Mouse (Mus musculus): Measurements from ENCODE around the gene Olfr1417.
"Not testable (repeated sequence)": the region's sequence is repeated elsewhere in the genome, so short reads cannot be mapped to it uniquely, and the experiment has no call there.

The Olfr1417 gene

DNA sequence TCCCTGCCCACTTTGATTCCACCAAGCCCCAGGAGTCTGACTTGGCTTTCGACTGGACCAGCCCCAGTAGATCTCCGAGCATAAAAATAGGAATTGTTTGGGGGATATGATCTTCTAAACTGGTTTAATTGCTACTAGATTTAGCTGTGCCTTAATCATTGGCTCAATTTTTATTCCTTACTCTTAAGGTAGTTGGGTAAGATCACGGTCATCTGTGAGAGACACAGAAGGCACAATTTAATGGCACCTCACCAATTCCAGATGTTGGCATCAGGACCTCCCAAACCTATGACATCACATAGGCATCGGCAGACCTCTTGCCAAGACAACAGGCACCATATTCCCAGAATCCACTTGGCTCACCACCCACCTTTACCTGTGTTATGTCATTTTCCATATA is at the start of gene Olfr1417:
TSS of gene Olfr1417 (minus strand) at position 101 of the 400 bp plus-strand sequence.
- no peak for DNase-seq (ENCODE audit: low spot score)

DNA sequence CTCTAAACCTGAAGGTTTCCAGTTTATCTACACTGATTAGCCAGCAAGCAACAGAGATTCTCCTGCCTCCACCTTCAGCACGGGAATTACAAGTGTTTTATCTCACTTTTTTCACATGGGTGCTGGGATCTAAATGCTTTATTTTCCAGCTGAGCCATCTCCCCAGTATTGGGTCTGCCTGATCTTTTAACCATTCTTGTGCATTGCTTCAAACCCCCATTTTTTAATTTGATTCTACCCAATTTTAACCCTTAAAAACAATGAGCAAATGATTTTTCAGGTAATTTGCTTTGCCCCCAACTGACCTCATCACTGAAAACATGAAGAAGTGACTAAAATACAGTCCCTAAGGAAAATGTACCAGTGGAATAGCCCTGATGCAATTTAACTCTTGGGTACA is 47.2 kb upstream of the Olfr1417 start, which contains the start of gene Olfr1420:
TSS of gene Olfr1420 (plus strand) at position 301 of the 400 bp plus-strand sequence.
- no peak for DNase-seq (ENCODE audit: low spot score)

GRCm38 (mm10) chr19:11878404-11878803 is 39.4 kb upstream of the Olfr1417 start:
- DNase-seq (ENCODE audit: low spot score) = not testable (repeated sequence)

DNA sequence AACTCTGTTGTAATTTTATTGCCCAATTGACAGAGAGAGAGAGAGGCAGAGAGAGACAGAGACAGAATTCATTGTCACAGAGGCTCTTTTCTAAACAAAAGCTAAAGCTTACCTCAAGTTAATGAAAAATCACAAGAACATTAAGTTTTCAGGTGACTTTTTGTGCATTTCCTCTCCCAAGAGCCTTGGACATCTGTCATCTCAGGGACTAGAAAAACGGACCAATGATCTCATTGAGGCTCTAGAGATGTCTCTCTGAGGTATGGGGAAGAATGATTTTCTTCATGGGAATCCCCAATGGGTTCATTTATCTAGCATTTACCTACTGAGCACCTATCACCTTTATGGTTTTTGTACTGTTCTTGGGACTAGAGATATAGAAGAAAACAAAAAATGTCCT is 36.0 kb upstream of the Olfr1417 start, which contains the start of gene Olfr1419:
TSS of gene Olfr1419 (minus strand) at position 101 of the 400 bp plus-strand sequence.
- DNase-seq (ENCODE audit: low spot score) = no peak

GRCm38 (mm10) chr19:11867837-11868236 is 28.8 kb upstream of the Olfr1417 start:
- no peak for DNase-seq (ENCODE audit: low spot score)

- DNase-seq (ENCODE audit: low spot score) = no peak
These were observed 21.9 kb upstream of the Olfr1417 start, which contains the start of gene Olfr1418 for GRCm38 (mm10) chr19:11860966-11861365. Olfr1418 (minus strand) TSS chr19:11861066.

DNA sequence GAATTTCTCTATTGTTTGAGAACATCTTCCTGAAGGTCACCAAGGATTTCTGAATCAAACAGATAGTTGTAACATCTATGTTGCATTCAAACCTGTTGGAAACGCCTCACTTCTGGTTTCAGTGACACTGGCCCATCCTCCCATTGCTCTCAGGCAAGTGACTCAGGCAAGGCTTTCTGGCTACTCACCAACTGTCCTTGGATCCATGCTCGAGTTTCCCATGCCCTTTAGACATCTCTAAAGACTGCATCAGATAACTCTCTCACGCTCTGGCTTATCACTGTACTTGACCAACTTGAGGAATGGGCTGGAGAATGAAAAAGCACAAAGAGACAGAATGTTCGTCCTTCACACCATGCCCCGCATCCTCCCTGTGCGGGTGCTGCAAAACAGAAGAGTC is 17.5 kb upstream of the Olfr1417 start:
- no peak for DNase-seq (ENCODE audit: low spot score)

GRCm38 (mm10) chr19:11854821-11855220 is 15.8 kb upstream of the Olfr1417 start:
- DNase-seq (ENCODE audit: low spot score) = no peak

- DNase-seq (ENCODE audit: low spot score) = no peak
These were observed 13.6 kb upstream of the Olfr1417 start for GRCm38 (mm10) chr19:11852652-11853051.

DNA sequence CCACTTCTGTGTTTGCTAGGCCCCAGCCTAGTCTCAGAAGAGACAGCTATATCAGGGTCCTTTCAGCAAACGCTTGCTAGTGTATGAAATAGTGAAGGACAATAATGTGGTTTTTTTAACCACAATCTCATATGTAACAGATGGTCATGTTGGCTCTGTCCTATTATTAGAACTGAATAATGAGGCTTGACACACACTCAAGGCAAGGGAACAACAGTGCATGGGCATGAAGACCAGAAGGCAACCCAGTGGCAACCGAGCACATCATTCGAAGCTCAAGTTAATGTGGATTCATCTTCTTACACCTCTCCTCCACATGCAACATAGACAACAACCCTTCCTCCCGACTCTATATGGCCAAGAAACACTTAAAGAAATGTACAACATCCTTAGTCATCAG is 7.3 kb upstream of the Olfr1417 start:
- no peak for DNase-seq (ENCODE audit: low spot score)

DNA sequence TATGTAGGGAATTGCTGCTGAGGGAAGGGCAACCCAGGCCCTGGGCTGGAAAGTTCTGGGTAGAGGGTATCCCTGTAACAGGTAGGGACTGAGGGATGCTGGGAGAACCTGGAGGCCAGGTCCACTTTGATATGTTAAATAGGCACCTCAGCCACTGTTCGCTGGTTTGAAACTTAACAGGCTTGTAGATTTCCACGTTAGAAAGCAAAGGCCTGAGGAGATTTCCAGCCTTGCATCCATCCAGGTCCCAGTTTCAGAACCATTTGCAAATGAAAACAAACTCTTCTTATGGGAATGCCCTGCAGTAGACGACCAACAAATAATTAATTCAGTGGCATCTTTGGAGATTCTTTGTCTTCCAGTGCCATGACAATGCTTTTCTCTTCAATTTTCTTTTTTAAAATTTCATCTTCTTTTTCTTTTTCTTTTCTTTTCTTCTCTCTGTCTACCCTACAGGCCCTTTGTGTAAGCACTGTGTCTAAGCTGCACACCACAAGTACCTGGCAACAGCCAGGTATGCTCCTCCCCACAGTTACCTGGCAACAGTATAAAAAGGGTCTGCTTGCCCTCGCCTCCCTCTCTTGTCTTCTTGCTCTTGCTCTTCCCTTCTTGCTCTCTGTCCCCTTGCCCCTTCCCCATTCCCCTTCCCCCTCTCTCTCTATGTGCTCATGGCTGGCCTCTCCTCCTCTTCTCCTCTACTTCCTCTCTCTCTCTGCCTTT is 15.5 kb downstream of the Olfr1417 start:
- DNase-seq (ENCODE audit: low spot score) = no peak

DNA sequence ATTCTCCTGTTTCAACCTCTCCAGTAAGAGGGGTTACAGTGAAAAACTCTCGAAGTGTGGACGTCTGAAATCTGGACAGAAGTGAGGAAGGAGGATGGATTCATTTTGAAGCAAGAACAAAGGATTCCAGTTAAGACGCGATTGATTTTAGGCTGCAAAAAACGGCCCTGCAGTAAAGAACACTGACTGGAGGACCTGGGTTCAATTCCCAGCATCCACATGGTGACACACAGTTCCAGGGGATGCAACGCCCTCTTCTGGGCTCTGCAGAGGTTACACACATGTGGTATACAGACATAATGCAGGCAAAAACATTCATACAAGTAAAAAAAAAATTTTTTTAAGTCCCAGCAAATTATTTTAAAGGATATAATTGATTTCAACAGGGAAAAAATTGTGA is 18.8 kb downstream of the Olfr1417 start:
- no peak for DNase-seq (ENCODE audit: low spot score)

GRCm38 (mm10) chr19:11819800-11820199 is 19.2 kb downstream of the Olfr1417 start:
- peak; percentile 75 for DNase-seq (ENCODE audit: low spot score)

- DNase-seq (ENCODE audit: low spot score) = no peak
These were observed 19.8 kb downstream of the Olfr1417 start, which contains the start of gene Stx3 for GRCm38 (mm10) chr19:11819143-11819700. Stx3 (minus strand) TSS chr19:11819403.

- DNase-seq (ENCODE audit: low spot score) = peak; percentile 22
These were observed 20.5 kb downstream of the Olfr1417 start for GRCm38 (mm10) chr19:11818199-11819142.

GRCm38 (mm10) chr19:11817586-11817985 is 21.4 kb downstream of the Olfr1417 start:
- no peak for DNase-seq (ENCODE audit: low spot score)

- no peak for DNase-seq (ENCODE audit: low spot score)
These were observed 22.3 kb downstream of the Olfr1417 start for GRCm38 (mm10) chr19:11816706-11817105.

- DNase-seq (ENCODE audit: low spot score) = no peak
These were observed 24.2 kb downstream of the Olfr1417 start for GRCm38 (mm10) chr19:11814742-11815333.

GRCm38 (mm10) chr19:11813649-11814048 is 25.4 kb downstream of the Olfr1417 start:
- no peak for DNase-seq (ENCODE audit: low spot score)

DNA sequence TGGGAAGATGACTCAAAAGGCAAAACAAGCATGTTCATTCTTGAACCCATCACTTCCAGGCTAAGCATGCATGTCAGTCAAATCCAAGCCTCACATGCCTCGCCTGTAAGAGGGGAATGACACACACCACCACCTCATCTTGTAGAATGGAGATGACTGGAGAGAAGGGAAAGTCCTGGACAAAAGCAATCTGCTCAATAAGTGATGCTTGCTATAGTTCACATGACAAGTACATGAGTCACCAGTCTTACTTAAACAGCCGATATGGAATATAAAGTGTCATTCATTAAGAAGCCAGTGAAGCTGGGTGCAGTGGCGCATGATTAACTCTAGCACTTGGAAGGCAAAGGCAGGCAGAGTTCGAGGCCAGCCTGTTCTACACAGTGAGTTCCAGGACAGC is 25.9 kb downstream of the Olfr1417 start:
- no peak for DNase-seq (ENCODE audit: low spot score)

GRCm38 (mm10) chr19:11811688-11812365 is 27.2 kb downstream of the Olfr1417 start:
- no peak for DNase-seq (ENCODE audit: low spot score)
